Mouse (Mus musculus): ENCODE measurements around the gene Aimp2. TPM values are rescaled to one million over a fixed set of nuclear protein-coding genes. Genes with fewer than 3 reads are reported as not detected.

Gene Aimp2
- total RNA-seq (2023; ENCODE audit: inconsistent age): 14.3 to 19.4 TPM (median 17.4 TPM) in 4 replicates

GRCm38 (mm10) chr5:143909417-143910400, at the start of gene Aimp2, which contains the start of gene Pms2:
TSS of gene Aimp2 (minus strand) at chr5:143909847.
TSS of gene Pms2 (plus strand) at chr5:143909964.

GRCm38 (mm10) chr5:143932831-143933230, 23.2 kb upstream of the Aimp2 start, which contains the start of gene Rsph10b:
TSS of gene Rsph10b (plus strand) at chr5:143933035.

GRCm38 (mm10) chr5:143927875-143928274, 18.2 kb upstream of the Aimp2 start, which contains the start of gene Gm42421:
TSS of gene Gm42421 (plus strand) at chr5:143928175.

GRCm38 (mm10) chr5:143897635-143898330, 11.9 kb downstream of the Aimp2 start, which contains the start of gene Ankrd61:
TSS of gene Ankrd61 (minus strand) at chr5:143897685.

Other genes starting within 250 kb of the Aimp2 start
- gene Usp42, start 177.6 kb downstream of the Aimp2 start, total RNA-seq (2023; ENCODE audit: inconsistent age): 27.8 to 36.9 TPM (median 34.6 TPM) in 4 replicates
- gene Eif2ak1, start 92.1 kb downstream of the Aimp2 start, total RNA-seq (2023; ENCODE audit: inconsistent age): 42.4 to 49.4 TPM (median 46.2 TPM) in 4 replicates
- gene Ankrd61, start 12.2 kb downstream of the Aimp2 start, total RNA-seq (2023; ENCODE audit: inconsistent age): 0.45 to 0.90 TPM in 2 of 4 replicates, not detected in the others
- gene Pms2, start 117 bp upstream of the Aimp2 start, total RNA-seq (2023; ENCODE audit: inconsistent age): 24.8 to 34.9 TPM (median 28.0 TPM) in 4 replicates
- gene Gm42421, start 18.3 kb upstream of the Aimp2 start, total RNA-seq (2023; ENCODE audit: inconsistent age): 0.81 to 4.3 TPM (median 2.7 TPM) in 4 replicates
- gene Rsph10b, start 23.2 kb upstream of the Aimp2 start, total RNA-seq (2023; ENCODE audit: inconsistent age): 0.67 to 2.5 TPM (median 0.93 TPM) in 4 replicates
- gene Ccz1, start 105.0 kb upstream of the Aimp2 start, total RNA-seq (2023; ENCODE audit: inconsistent age): 90.9 to 101 TPM (median 96.0 TPM) in 4 replicates
- gene Ocm, start 116.8 kb upstream of the Aimp2 start, total RNA-seq (2023; ENCODE audit: inconsistent age): not detected in 4 replicates
- gene Lmtk2, start 190.6 kb upstream of the Aimp2 start, total RNA-seq (2023; ENCODE audit: inconsistent age): 50.8 to 52.9 TPM (median 51.7 TPM) in 4 replicates

Data from B cell, adult (primary cell).